Mouse (Mus musculus) kidney, adult 2 months (tissue): ENCODE results near the gene Acer3.

Experiments
- CTCF ChIP-seq: fragments of 200-500 bp; conservative IDR thresholded peaks from 2 replicates; pipeline ENCODE4 v1.5.1; 2011; ENCODE audit warnings: low read depth, mild to moderate bottlenecking, control low read depth, low read length, moderate library complexity, mixed read lengths; ENCODE audit not compliant: insufficient read depth, insufficient read length
- POLR2A ChIP-seq: fragments of 200-500 bp; IDR thresholded peaks from one replicate; pipeline ENCODE4 v1.6.1; 2011; ENCODE audit warnings: low read depth, low read length, control low read depth

- TF ChIP-seq POLR2A: no peak
- no peak for TF ChIP-seq CTCF
Measured at GRCm38 (mm10) chr7:98358016-98358415, 37.0 kb upstream of the Acer3 start.
